Mouse (Mus musculus): ENCODE data around the gene Thada. TPM values are rescaled to one million over a fixed set of nuclear protein-coding genes. Genes with fewer than 3 reads are reported as not detected.
A peak's percentile ranks its signal among the peaks of the same experiment; 100 is the strongest.

Gene Thada
- polyA plus RNA-seq, 1 experiment from 2014 or later: 2.3 TPM

GRCm38 (mm10) chr17:84431991-84432390 lies 34.0 kb downstream of the Thada start:
- peak; percentile 22 for DNase-seq (ENCODE audit: low spot score)
- no peaks in the 10 kb centered on the region for H3K9me3 ChIP-seq (ENCODE audit: low read length)
- no peak overlapping the region for H3K27ac ChIP-seq (ENCODE audit: low read length)
- no peak for ATAC-seq
- no peak overlapping the region for H3K4me3 ChIP-seq (ENCODE audit: low read depth, low read length)
- no peak overlapping the region for H3K4me2 ChIP-seq (replicated peaks; ENCODE audit: low read depth, low read length)
- 64% methylated on average over 5 of the region's 5 CpGs for WGBS
- H3K27me3 ChIP-seq (replicated peaks; ENCODE audit: insufficient read depth, low read length): no peaks in the 10 kb centered on the region
- H3K9ac ChIP-seq (replicated peaks; ENCODE audit: low read depth): no peak overlapping the region
- no peaks in the 10 kb centered on the region for H3K4me1 ChIP-seq (ENCODE audit: insufficient read depth, low read depth, low read length)
- TF ChIP-seq CTCF (IDR thresholded peaks at IDR 0.05) (no peak), EP300 (IDR thresholded peaks at IDR 0.05) (no peak)
- peaks cover 23% of the 10 kb centered on the region for H3K36me3 ChIP-seq (ENCODE audit: insufficient read depth, low read length)

GRCm38 (mm10) chr17:84424258-84424657 lies 41.7 kb downstream of the Thada start:
- Histone ChIP-seq H3K4me3 (ENCODE audit: low read depth, low read length) (no peak overlapping the region), H3K9me3 (ENCODE audit: low read length) (no peaks in the 10 kb centered on the region), H3K4me2 (replicated peaks; ENCODE audit: low read depth, low read length) (no peak overlapping the region), H3K36me3 (ENCODE audit: insufficient read depth, low read length) (peaks cover 8% of the 10 kb centered on the region; the same call in 1 of the 2 replicates), H3K4me1 (ENCODE audit: insufficient read depth, low read depth, low read length) (no peaks in the 10 kb centered on the region), H3K9ac (replicated peaks; ENCODE audit: low read depth) (no peak overlapping the region), H3K27me3 (replicated peaks; ENCODE audit: insufficient read depth, low read length) (no peaks in the 10 kb centered on the region), H3K27ac (ENCODE audit: low read length) (no peak overlapping the region)
- no peak for TF ChIP-seq CTCF (IDR thresholded peaks at IDR 0.05)
- no peak for TF ChIP-seq EP300 (IDR thresholded peaks at IDR 0.05)
- DNase-seq (ENCODE audit: low spot score) (no peak), ATAC-seq (no peak)
- WGBS: 72% methylated on average over 1 of the region's 1 CpGs

GRCm38 (mm10) chr17:84422916-84423315 lies 43.1 kb downstream of the Thada start:
- Histone ChIP-seq H3K36me3 (ENCODE audit: insufficient read depth, low read length) (peaks cover 3% of the 10 kb centered on the region; the same call in 1 of the 2 replicates), H3K27me3 (replicated peaks; ENCODE audit: insufficient read depth, low read length) (no peaks in the 10 kb centered on the region), H3K9ac (replicated peaks; ENCODE audit: low read depth) (no peak overlapping the region), H3K9me3 (ENCODE audit: low read length) (no peaks in the 10 kb centered on the region), H3K27ac (ENCODE audit: low read length) (no peak overlapping the region), H3K4me2 (replicated peaks; ENCODE audit: low read depth, low read length) (no peak overlapping the region), H3K4me1 (ENCODE audit: insufficient read depth, low read depth, low read length) (no peaks in the 10 kb centered on the region), H3K4me3 (ENCODE audit: low read depth, low read length) (no peak overlapping the region)
- DNase-seq (ENCODE audit: low spot score) (no peak), ATAC-seq (no peak)
- TF ChIP-seq EP300 (IDR thresholded peaks at IDR 0.05): no peak
- no peak for TF ChIP-seq CTCF (IDR thresholded peaks at IDR 0.05)
- 75% methylated on average over 8 of the region's 8 CpGs for WGBS

GRCm38 (mm10) chr17:84422001-84422785 lies 43.8 kb downstream of the Thada start:
- no peak overlapping the region for H3K9ac ChIP-seq (replicated peaks; ENCODE audit: low read depth)
- TF ChIP-seq CTCF (IDR thresholded peaks at IDR 0.05) (no peak), EP300 (IDR thresholded peaks at IDR 0.05) (no peak)
- no peak overlapping the region for H3K4me3 ChIP-seq (ENCODE audit: low read depth, low read length)
- H3K27me3 ChIP-seq (replicated peaks; ENCODE audit: insufficient read depth, low read length): no peaks in the 10 kb centered on the region
- H3K4me2 ChIP-seq (replicated peaks; ENCODE audit: low read depth, low read length): no peak overlapping the region
- peak; percentile 77 for ATAC-seq
- peaks cover 3% of the 10 kb centered on the region; the same call in 1 of the 2 replicates for H3K36me3 ChIP-seq (ENCODE audit: insufficient read depth, low read length)
- peak overlapping the region; percentile 55; the same call in 1 of the 2 replicates for H3K27ac ChIP-seq (ENCODE audit: low read length)
- no peaks in the 10 kb centered on the region for H3K9me3 ChIP-seq (ENCODE audit: low read length)
- WGBS: 64% methylated on average over 4 of the region's 4 CpGs
- H3K4me1 ChIP-seq (ENCODE audit: insufficient read depth, low read depth, low read length): no peaks in the 10 kb centered on the region
- DNase-seq (ENCODE audit: low spot score): peak; percentile 73

- no peak overlapping the region for H3K9ac ChIP-seq (replicated peaks; ENCODE audit: low read depth)
- TF ChIP-seq EP300 (IDR thresholded peaks at IDR 0.05): no peak
- peak; percentile 52 for TF ChIP-seq CTCF (IDR thresholded peaks at IDR 0.05)
- H3K4me3 ChIP-seq (ENCODE audit: low read depth, low read length): no peak overlapping the region
- no peak overlapping the region for H3K27ac ChIP-seq (ENCODE audit: low read length)
- peaks cover 3% of the 10 kb centered on the region; the same call in 1 of the 2 replicates for H3K36me3 ChIP-seq (ENCODE audit: insufficient read depth, low read length)
- no peaks in the 10 kb centered on the region for H3K27me3 ChIP-seq (replicated peaks; ENCODE audit: insufficient read depth, low read length)
- DNase-seq (ENCODE audit: low spot score) (peak; percentile 27), ATAC-seq (no peak)
- H3K9me3 ChIP-seq (ENCODE audit: low read length): no peaks in the 10 kb centered on the region
- H3K4me1 ChIP-seq (ENCODE audit: insufficient read depth, low read depth, low read length): no peaks in the 10 kb centered on the region
- 77% methylated on average over 4 of the region's 4 CpGs for WGBS
- H3K4me2 ChIP-seq (replicated peaks; ENCODE audit: low read depth, low read length): no peak overlapping the region
Measured at GRCm38 (mm10) chr17:84421042-84421441, 45.0 kb downstream of the Thada start.

GRCm38 (mm10) chr17:84420276-84420639 lies 45.7 kb downstream of the Thada start:
- Histone ChIP-seq H3K27ac (ENCODE audit: low read length) (no peak overlapping the region), H3K9me3 (ENCODE audit: low read length) (no peaks in the 10 kb centered on the region), H3K27me3 (replicated peaks; ENCODE audit: insufficient read depth, low read length) (no peaks in the 10 kb centered on the region), H3K36me3 (ENCODE audit: insufficient read depth, low read length) (peaks cover 3% of the 10 kb centered on the region; the same call in 1 of the 2 replicates), H3K4me1 (ENCODE audit: insufficient read depth, low read depth, low read length) (no peaks in the 10 kb centered on the region), H3K4me3 (ENCODE audit: low read depth, low read length) (no peak overlapping the region), H3K9ac (replicated peaks; ENCODE audit: low read depth) (no peak overlapping the region), H3K4me2 (replicated peaks; ENCODE audit: low read depth, low read length) (no peak overlapping the region)
- TF ChIP-seq CTCF (IDR thresholded peaks at IDR 0.05) (no peak), EP300 (IDR thresholded peaks at IDR 0.05) (no peak)
- WGBS: 73% methylated on average over 3 of the region's 3 CpGs
- DNase-seq (ENCODE audit: low spot score): no peak
- no peak for ATAC-seq
